Mouse (Mus musculus): ENCODE measurements around the gene Ciao2b. TPM values are rescaled to one million over a fixed set of nuclear protein-coding genes. Genes with fewer than 3 reads are reported as not detected.

The Ciao2b gene
- polyA plus RNA-seq, 1 experiment from 2014 or later = 128 TPM

- WGBS = 96% methylated on average over 21 of the region's 21 CpGs
- ATAC-seq (ENCODE audit: low FRiP score) = no peak
- peaks cover 27% of the 10 kb centered on the region for H3K27me3 ChIP-seq (ENCODE audit: control insufficient read depth, insufficient read depth, low read length)
- DNase-seq (ENCODE audit: low spot score) = no peak
- no peak overlapping the region for H3K27ac ChIP-seq
- H3K9ac ChIP-seq = no peak overlapping the region
- peaks cover 8% of the 10 kb centered on the region; the same call in 1 of the 2 replicates for H3K4me1 ChIP-seq (replicated peaks; ENCODE audit: control insufficient read depth, insufficient read depth, low read length)
- H3K4me3 ChIP-seq (replicated peaks; ENCODE audit: low read length) = no peak overlapping the region
- H3K36me3 ChIP-seq (replicated peaks; ENCODE audit: control insufficient read depth, insufficient read depth) = no peaks in the 10 kb centered on the region
- H3K9me3 ChIP-seq (ENCODE audit: control insufficient read depth, low read length) = no peaks in the 10 kb centered on the region
- no peak overlapping the region for H3K4me2 ChIP-seq (replicated peaks)
Measured at GRCm38 (mm10) chr8:104628402-104628801, 13.4 kb downstream of the Ciao2b start.

GRCm38 (mm10) chr8:104627065-104627740, 14.6 kb downstream of the Ciao2b start:
- H3K27me3 ChIP-seq (ENCODE audit: control insufficient read depth, insufficient read depth, low read length) = peaks cover 27% of the 10 kb centered on the region
- WGBS = 79% methylated on average over 3 of the region's 4 CpGs
- H3K4me1 ChIP-seq (replicated peaks; ENCODE audit: control insufficient read depth, insufficient read depth, low read length) = peaks cover 8% of the 10 kb centered on the region; the same call in 1 of the 2 replicates
- H3K9me3 ChIP-seq (ENCODE audit: control insufficient read depth, low read length) = no peaks in the 10 kb centered on the region
- no peak for DNase-seq (ENCODE audit: low spot score)
- ATAC-seq (ENCODE audit: low FRiP score) = no peak
- no peak overlapping the region for H3K4me2 ChIP-seq (replicated peaks)
- no peak overlapping the region for H3K27ac ChIP-seq
- no peak overlapping the region for H3K4me3 ChIP-seq (replicated peaks; ENCODE audit: low read length)
- H3K9ac ChIP-seq = no peak overlapping the region
- H3K36me3 ChIP-seq (replicated peaks; ENCODE audit: control insufficient read depth, insufficient read depth) = no peaks in the 10 kb centered on the region

- H3K9me3 ChIP-seq (ENCODE audit: control insufficient read depth, low read length) = no peaks in the 10 kb centered on the region
- H3K27ac ChIP-seq = no peak within 1 kb of the TSS
- no peaks in the 10 kb centered on the region for H3K36me3 ChIP-seq (replicated peaks; ENCODE audit: control insufficient read depth, insufficient read depth)
- no peak within 1 kb of the TSS for H3K4me3 ChIP-seq (replicated peaks; ENCODE audit: low read length)
- no peaks in the 10 kb centered on the region for H3K4me1 ChIP-seq (replicated peaks; ENCODE audit: control insufficient read depth, insufficient read depth, low read length)
- DNase-seq (ENCODE audit: low spot score) (no peak), ATAC-seq (ENCODE audit: low FRiP score) (no peak)
- WGBS = 76% methylated on average over 6 of the region's 6 CpGs
- H3K4me2 ChIP-seq (replicated peaks) = no peak within 1 kb of the TSS
- H3K27me3 ChIP-seq (ENCODE audit: control insufficient read depth, insufficient read depth, low read length) = no peaks in the 10 kb centered on the region
- H3K9ac ChIP-seq = no peak within 1 kb of the TSS
Measured at GRCm38 (mm10) chr8:104624161-104624560, 17.6 kb downstream of the Ciao2b start, which contains the start of gene Cdh16. Cdh16 (minus strand) TSS chr8:104624396.

GRCm38 (mm10) chr8:104620765-104621164, 21.0 kb downstream of the Ciao2b start:
- no peak overlapping the region for H3K27ac ChIP-seq
- no peak for DNase-seq (ENCODE audit: low spot score)
- ATAC-seq (ENCODE audit: low FRiP score) = no peak
- no peak overlapping the region for H3K4me3 ChIP-seq (replicated peaks; ENCODE audit: low read length)
- H3K4me2 ChIP-seq (replicated peaks) = no peak overlapping the region
- H3K27me3 ChIP-seq (ENCODE audit: control insufficient read depth, insufficient read depth, low read length) = no peaks in the 10 kb centered on the region
- 87% methylated on average over 5 of the region's 5 CpGs for WGBS
- no peaks in the 10 kb centered on the region for H3K9me3 ChIP-seq (ENCODE audit: control insufficient read depth, low read length)
- no peaks in the 10 kb centered on the region for H3K36me3 ChIP-seq (replicated peaks; ENCODE audit: control insufficient read depth, insufficient read depth)
- H3K4me1 ChIP-seq (replicated peaks; ENCODE audit: control insufficient read depth, insufficient read depth, low read length) = no peaks in the 10 kb centered on the region
- H3K9ac ChIP-seq = no peak overlapping the region

GRCm38 (mm10) chr8:104613119-104613518, 28.6 kb downstream of the Ciao2b start:
- H3K36me3 ChIP-seq (replicated peaks; ENCODE audit: control insufficient read depth, insufficient read depth) = no peaks in the 10 kb centered on the region
- no peak overlapping the region for H3K27ac ChIP-seq
- H3K4me2 ChIP-seq (replicated peaks) = no peak overlapping the region
- DNase-seq (ENCODE audit: low spot score) (no peak), ATAC-seq (ENCODE audit: low FRiP score) (no peak)
- no peaks in the 10 kb centered on the region for H3K9me3 ChIP-seq (ENCODE audit: control insufficient read depth, low read length)
- H3K9ac ChIP-seq = no peak overlapping the region
- H3K4me1 ChIP-seq (replicated peaks; ENCODE audit: control insufficient read depth, insufficient read depth, low read length) = no peaks in the 10 kb centered on the region
- 81% methylated on average over 4 of the region's 4 CpGs for WGBS
- no peaks in the 10 kb centered on the region for H3K27me3 ChIP-seq (ENCODE audit: control insufficient read depth, insufficient read depth, low read length)
- H3K4me3 ChIP-seq (replicated peaks; ENCODE audit: low read length) = no peak overlapping the region

GRCm38 (mm10) chr8:104611613-104612012, 30.2 kb downstream of the Ciao2b start:
- ATAC-seq (ENCODE audit: low FRiP score) (no peak), DNase-seq (ENCODE audit: low spot score) (no peak)
- no peak overlapping the region for H3K4me2 ChIP-seq (replicated peaks)
- no peaks in the 10 kb centered on the region for H3K4me1 ChIP-seq (replicated peaks; ENCODE audit: control insufficient read depth, insufficient read depth, low read length)
- H3K9ac ChIP-seq = no peak overlapping the region
- no peaks in the 10 kb centered on the region for H3K36me3 ChIP-seq (replicated peaks; ENCODE audit: control insufficient read depth, insufficient read depth)
- 83% methylated on average over 4 of the region's 4 CpGs for whole genome bisulfite sequencing
- no peaks in the 10 kb centered on the region for H3K9me3 ChIP-seq (ENCODE audit: control insufficient read depth, low read length)
- no peak overlapping the region for H3K4me3 ChIP-seq (replicated peaks; ENCODE audit: low read length)
- H3K27me3 ChIP-seq (ENCODE audit: control insufficient read depth, insufficient read depth, low read length) = no peaks in the 10 kb centered on the region
- H3K27ac ChIP-seq = no peak overlapping the region

GRCm38 (mm10) chr8:104610185-104610766, 31.5 kb downstream of the Ciao2b start:
- Histone ChIP-seq H3K27me3 (ENCODE audit: control insufficient read depth, insufficient read depth, low read length) (no peaks in the 10 kb centered on the region), H3K4me3 (replicated peaks; ENCODE audit: low read length) (no peak overlapping the region), H3K9ac (no peak overlapping the region), H3K4me1 (replicated peaks; ENCODE audit: control insufficient read depth, insufficient read depth, low read length) (no peaks in the 10 kb centered on the region), H3K9me3 (ENCODE audit: control insufficient read depth, low read length) (no peaks in the 10 kb centered on the region), H3K4me2 (replicated peaks) (no peak overlapping the region), H3K36me3 (replicated peaks; ENCODE audit: control insufficient read depth, insufficient read depth) (no peaks in the 10 kb centered on the region), H3K27ac (no peak overlapping the region)
- no peak for ATAC-seq (ENCODE audit: low FRiP score)
- 75% methylated on average over 12 of the region's 12 CpGs for WGBS
- no peak for DNase-seq (ENCODE audit: low spot score)

GRCm38 (mm10) chr8:104609222-104609621, 32.5 kb downstream of the Ciao2b start:
- DNase-seq (ENCODE audit: low spot score) (no peak), ATAC-seq (ENCODE audit: low FRiP score) (no peak)
- Histone ChIP-seq H3K4me3 (replicated peaks; ENCODE audit: low read length) (no peak overlapping the region), H3K27ac (no peak overlapping the region), H3K4me1 (replicated peaks; ENCODE audit: control insufficient read depth, insufficient read depth, low read length) (no peaks in the 10 kb centered on the region), H3K36me3 (replicated peaks; ENCODE audit: control insufficient read depth, insufficient read depth) (no peaks in the 10 kb centered on the region), H3K4me2 (replicated peaks) (no peak overlapping the region), H3K9ac (no peak overlapping the region), H3K27me3 (ENCODE audit: control insufficient read depth, insufficient read depth, low read length) (no peaks in the 10 kb centered on the region), H3K9me3 (ENCODE audit: control insufficient read depth, low read length) (no peaks in the 10 kb centered on the region)
- 80% methylated on average over 8 of the region's 8 CpGs for WGBS

- Histone ChIP-seq H3K4me3 (replicated peaks; ENCODE audit: low read length) (no peak overlapping the region), H3K36me3 (replicated peaks; ENCODE audit: control insufficient read depth, insufficient read depth) (no peaks in the 10 kb centered on the region), H3K27ac (no peak overlapping the region), H3K4me2 (replicated peaks) (no peak overlapping the region), H3K9ac (no peak overlapping the region), H3K27me3 (ENCODE audit: control insufficient read depth, insufficient read depth, low read length) (no peaks in the 10 kb centered on the region), H3K9me3 (ENCODE audit: control insufficient read depth, low read length) (no peaks in the 10 kb centered on the region), H3K4me1 (replicated peaks; ENCODE audit: control insufficient read depth, insufficient read depth, low read length) (no peaks in the 10 kb centered on the region)
- DNase-seq (ENCODE audit: low spot score) (no peak), ATAC-seq (ENCODE audit: low FRiP score) (no peak)
- WGBS = 91% methylated on average over 2 of the region's 2 CpGs
Measured at GRCm38 (mm10) chr8:104607944-104608343, 33.8 kb downstream of the Ciao2b start.
